Mouse (Mus musculus) monocyte, adult 5-6 weeks (primary cell): ENCODE results near the gene Il34. TPM values are rescaled to one million over a fixed set of nuclear protein-coding genes. Genes with fewer than 3 reads are reported as not detected.
"Not testable (repeated sequence)": the region's sequence is repeated elsewhere in the genome, so short reads cannot be mapped to it uniquely, and the experiment has no call there.

ENCODE experiments used
- ATAC-seq: fragments of 153-309, 156-312 bp; replicated peaks from 2 replicates; pipeline ENCODE4 v1.8.0; 2017; ENCODE audit warnings: mild to moderate bottlenecking; ENCODE audit not compliant: low TSS enrichment, insufficient number of reproducible peaks, severe bottlenecking, poor library complexity, low FRiP score
- total RNA-seq: library from RNA; stranded (forward); fragments of 200-1000, 200-491, 200-594 nt; gene quantifications from 3 replicates; pipeline ENCODE4 v1.2.3, GENCODE M21; 2017

Il34 gene
- total RNA-seq, 1 experiment from 2014 or later: not detected

DNA sequence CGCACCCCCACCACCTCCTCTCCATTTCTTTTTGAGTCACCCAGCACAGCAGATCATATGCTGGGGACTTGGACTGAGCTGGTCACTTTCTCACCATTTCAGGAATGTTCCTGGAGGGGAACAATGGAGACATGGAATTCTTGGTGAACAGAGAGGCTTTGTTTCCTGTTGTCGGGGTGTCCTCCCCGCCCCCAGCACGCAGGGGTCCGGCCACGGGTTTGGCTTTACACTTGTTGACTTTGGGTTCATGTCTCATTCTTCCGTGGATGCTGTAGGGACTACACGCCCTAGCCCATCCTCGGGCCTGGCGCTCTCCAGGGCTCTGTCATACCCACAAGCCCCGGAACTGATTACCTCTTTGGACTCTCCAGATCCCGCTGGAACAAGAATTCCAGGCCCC, 16.7 kb downstream of the Il34 start:
- no peak for ATAC-seq

- no peak for ATAC-seq
Observed at GRCm38 (mm10) chr8:110787411-110787954, 18.2 kb downstream of the Il34 start.

- no peak for ATAC-seq
Observed at GRCm38 (mm10) chr8:110786934-110787333, 18.8 kb downstream of the Il34 start.

DNA sequence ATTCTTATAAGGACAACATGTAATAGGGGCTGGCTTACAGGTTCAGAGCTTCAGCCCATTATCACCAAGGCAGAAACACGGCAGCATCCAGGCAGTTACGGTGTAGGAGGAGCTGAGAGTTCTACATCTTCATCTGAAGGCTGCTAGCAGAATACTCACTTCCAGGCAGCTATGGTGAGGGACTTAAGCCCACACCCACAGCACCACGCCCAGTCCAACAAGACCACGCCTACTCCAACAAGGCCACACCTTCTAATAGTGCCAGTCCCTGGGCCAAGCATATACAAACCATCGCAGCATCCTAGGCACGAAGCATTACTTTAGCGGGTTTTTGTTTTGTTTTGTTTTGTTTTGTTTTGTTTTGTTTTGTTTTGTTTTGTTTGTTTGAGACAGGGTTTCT, 19.2 kb downstream of the Il34 start:
- not testable (repeated sequence) for ATAC-seq

DNA sequence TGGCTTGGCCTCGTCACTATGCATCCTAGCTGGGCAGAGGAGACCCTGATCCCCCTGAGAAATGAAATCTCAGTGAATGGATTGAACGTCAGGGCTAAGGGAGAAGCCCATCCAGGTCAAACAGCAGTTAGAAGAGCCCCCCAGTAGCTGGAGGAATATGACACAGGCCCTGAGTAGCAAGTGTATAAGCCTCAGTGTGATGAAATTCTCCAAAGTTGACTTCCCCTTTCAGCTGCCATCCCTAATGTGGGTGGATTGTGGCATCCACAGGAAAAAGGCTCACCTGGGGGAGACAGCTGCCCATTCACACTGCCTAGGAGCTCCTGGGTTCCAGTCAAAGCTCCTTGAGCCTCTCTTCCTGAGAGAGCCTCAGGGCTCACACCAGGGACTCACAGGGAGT, 20.4 kb downstream of the Il34 start:
- no peak for ATAC-seq

- no peak for ATAC-seq
Observed at GRCm38 (mm10) chr8:110779924-110780718, 25.6 kb downstream of the Il34 start.

- no peak for ATAC-seq
Observed at GRCm38 (mm10) chr8:110776335-110776734, 29.4 kb downstream of the Il34 start.

DNA sequence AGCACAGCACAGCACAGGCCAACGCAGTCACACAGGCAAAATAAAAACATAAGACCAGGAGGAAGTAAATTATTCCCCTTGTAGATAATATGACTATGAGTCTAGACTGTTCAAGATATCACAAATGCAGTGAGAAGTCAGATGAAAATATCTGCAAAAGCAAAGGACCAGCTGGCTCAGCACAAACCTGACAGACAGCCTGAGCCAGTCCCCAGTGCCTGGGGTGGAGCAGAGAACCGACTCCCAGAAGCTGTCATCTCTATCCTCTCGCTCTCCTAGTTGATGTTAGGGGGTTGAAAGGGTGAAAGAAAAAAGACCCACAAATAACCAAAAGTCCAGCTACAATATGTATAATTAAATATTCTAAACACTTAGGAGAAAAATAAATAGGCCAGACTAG, 30.0 kb downstream of the Il34 start:
- no peak for ATAC-seq

- no peak for ATAC-seq
Observed at GRCm38 (mm10) chr8:110775316-110775715, 30.4 kb downstream of the Il34 start.

GRCm38 (mm10) chr8:110774725-110775124, 31.0 kb downstream of the Il34 start:
- ATAC-seq: no peak

GRCm38 (mm10) chr8:110774047-110774446, 31.7 kb downstream of the Il34 start:
- ATAC-seq: no peak

- no peak for ATAC-seq
Observed at GRCm38 (mm10) chr8:110772452-110772851, 33.3 kb downstream of the Il34 start.

GRCm38 (mm10) chr8:110767261-110767660, 38.5 kb downstream of the Il34 start:
- ATAC-seq: no peak

DNA sequence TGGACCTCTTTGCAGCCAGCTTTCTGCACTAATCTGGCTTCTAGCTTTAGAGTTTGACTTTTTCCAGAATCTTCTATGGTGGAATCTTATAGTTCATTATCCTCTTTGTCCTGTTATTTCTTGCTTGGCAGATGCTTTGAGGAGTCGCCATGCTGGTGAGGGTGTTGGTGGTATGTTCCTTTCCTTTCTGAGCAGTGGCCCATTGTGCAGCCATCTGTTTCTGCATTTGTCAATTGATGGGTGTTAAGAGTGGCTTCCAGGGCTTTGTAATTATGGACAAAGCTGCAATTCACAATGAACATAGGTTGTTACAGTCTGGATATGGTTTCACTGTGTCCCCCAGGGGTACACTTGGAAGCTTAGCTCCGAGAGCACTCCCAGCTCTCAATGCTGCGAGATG, 41.1 kb downstream of the Il34 start:
- ATAC-seq: no peak

- no peak for ATAC-seq
Observed at GRCm38 (mm10) chr8:110761988-110762387, 43.7 kb downstream of the Il34 start.

GRCm38 (mm10) chr8:110761185-110761584, 44.5 kb downstream of the Il34 start:
- no peak for ATAC-seq

- ATAC-seq: no peak
Observed at GRCm38 (mm10) chr8:110760280-110760940, 45.3 kb downstream of the Il34 start.

GRCm38 (mm10) chr8:110756196-110756595, 49.5 kb downstream of the Il34 start:
- no peak for ATAC-seq

GRCm38 (mm10) chr8:110755511-110756170, 50.1 kb downstream of the Il34 start:
- ATAC-seq: no peak
